Mouse (Mus musculus) forebrain, embryonic 15.5 days (tissue): ENCODE results near the gene Plk2. TPM values are rescaled to one million over a fixed set of nuclear protein-coding genes. Genes with fewer than 3 reads are reported as not detected.

ENCODE experiments used
- polyA plus RNA-seq: library from polyadenylated mRNA; unstranded; fragments of >200 nt; fragmentation: Nextera tagmentation; extraction: Ambion mirVana; gene quantifications from 2 replicates; pipeline ENCODE4 v1.2.1, GENCODE M21; 2015

The Plk2 gene
- polyA plus RNA-seq, 1 experiment from 2014 or later, result 183 TPM

Other genes with a start within 250 kb of the Plk2 start
- 122 and 128 TPM in 2 replicates for gene Rab3c, start 114.0 kb upstream of the Plk2 start, polyA plus RNA-seq
- not detected in 2 replicates for gene Gapt, start 37.8 kb upstream of the Plk2 start, polyA plus RNA-seq